Mouse (Mus musculus): ENCODE results near the gene Tnrc18. TPM values are rescaled to one million over a fixed set of nuclear protein-coding genes. Genes with fewer than 3 reads are reported as not detected.

The Tnrc18 gene
- total and polyA plus RNA-seq, 3 experiments, result 0.71 to 7.7 (median 5.2) TPM

- peaks cover 2% of the 10 kb centered on the region for H3K9me3 ChIP-seq (replicated peaks; ENCODE audit: low read length)
- H3K79me2 ChIP-seq (replicated peaks; ENCODE audit: control insufficient read depth, extremely low read depth, insufficient read depth, poor library complexity, severe bottlenecking), result no peaks in the 10 kb centered on the region
- in situ Hi-C loops (cut with MboI; ENCODE audit: low pct_ligation_motif_present, low pct_unique_long_range_greater_than_20kb, low sequenced_read_pairs), result no loop called here
- DNase-seq (ENCODE audit: extremely low read depth), result no peak
- no peak overlapping the region for H3K27ac ChIP-seq (ENCODE audit: insufficient read depth, low read depth)
- H3K27me3 ChIP-seq (replicated peaks), result peaks cover 64% of the 10 kb centered on the region
- TF ChIP-seq IRF4 (IDR thresholded peaks at IDR 0.05; ENCODE audit: low read depth, low read length) (no peak), RAD21 (IDR thresholded peaks at IDR 0.05; ENCODE audit: low read depth, low read length) (no peak), SIN3A (IDR thresholded peaks at IDR 0.05; ENCODE audit: low read length) (no peak), HCFC1 (IDR thresholded peaks at IDR 0.05; ENCODE audit: low read depth, low read length) (no peak)
- no peak overlapping the region for H3K9ac ChIP-seq (ENCODE audit: insufficient read depth, low read depth)
- H3K4me2 ChIP-seq (ENCODE audit: insufficient read depth, low read depth, poor library complexity, severe bottlenecking), result no peak overlapping the region
- dilution Hi-C loops (cut with MboI; ENCODE audit: extremely low pct_ligation_motif_present, extremely low pct_unique_long_range_greater_than_20kb, low sequenced_read_pairs), result no loop called here
- H3K4me3 ChIP-seq (replicated peaks in 1 of 3; ENCODE audit: low read depth in 2 of 3, low read length in 2 of 3, poor library complexity in 1 of 3), result peak overlapping the region in 2 of 3 experiments; percentile 43 to 53
- H3K4me1 ChIP-seq (ENCODE audit: control insufficient read depth in 1 of 2, insufficient read depth in 2 of 2), result no peaks in the 10 kb centered on the region; a peak in 1 of 4 replicates
- no peaks in the 10 kb centered on the region for H3K36me3 ChIP-seq (replicated peaks in 1 of 2; ENCODE audit: control insufficient read depth in 1 of 2, insufficient read depth in 1 of 2, low read length in 1 of 2)
Observed at GRCm38 (mm10) chr5:142821974-142822285, 4.5 kb upstream of the Tnrc18 start.

- dilution Hi-C loops (cut with MboI; ENCODE audit: extremely low pct_ligation_motif_present, extremely low pct_unique_long_range_greater_than_20kb, low sequenced_read_pairs), result no loop called here
- peaks cover 69% of the 10 kb centered on the region for H3K27me3 ChIP-seq (replicated peaks)
Observed at GRCm38 (mm10) chr5:142821266-142821973, 4.0 kb upstream of the Tnrc18 start.

GRCm38 (mm10) chr5:142820276-142821265 lies 3.1 kb upstream of the Tnrc18 start:
- Histone ChIP-seq H3K4me3 (replicated peaks in 1 of 3; ENCODE audit: low read depth in 2 of 3, low read length in 2 of 3, poor library complexity in 1 of 3) (peak overlapping the region in 2 of 3 experiments; percentile 43 to 45), H3K4me1 (ENCODE audit: control insufficient read depth in 1 of 2, insufficient read depth in 2 of 2) (no peaks in the 10 kb centered on the region; a peak in 1 of 4 replicates), H3K27me3 (replicated peaks) (peaks cover 75% of the 10 kb centered on the region), H3K4me2 (ENCODE audit: insufficient read depth, low read depth, poor library complexity, severe bottlenecking) (no peak overlapping the region), H3K9me3 (replicated peaks; ENCODE audit: low read length) (peaks cover 2% of the 10 kb centered on the region), H3K27ac (ENCODE audit: insufficient read depth, low read depth) (peak overlapping the region; percentile 29; the same call in 1 of the 2 replicates), H3K79me2 (replicated peaks; ENCODE audit: control insufficient read depth, extremely low read depth, insufficient read depth, poor library complexity, severe bottlenecking) (no peaks in the 10 kb centered on the region), H3K36me3 (replicated peaks in 1 of 2; ENCODE audit: control insufficient read depth in 1 of 2, insufficient read depth in 1 of 2, low read length in 1 of 2) (no peaks in the 10 kb centered on the region), H3K9ac (ENCODE audit: insufficient read depth, low read depth) (no peak overlapping the region)
- no peak for TF ChIP-seq ZKSCAN1 (IDR thresholded peaks at IDR 0.05; ENCODE audit: borderline replicate concordance, low read depth, low read length)
- no peak for TF ChIP-seq PAX5 (IDR thresholded peaks at IDR 0.05; ENCODE audit: low read length)
- TF ChIP-seq MXI1 (IDR thresholded peaks at IDR 0.05; ENCODE audit: low read depth, low read length), result no peak
- dilution Hi-C loops (cut with MboI; ENCODE audit: extremely low pct_ligation_motif_present, extremely low pct_unique_long_range_greater_than_20kb, low sequenced_read_pairs) (no loop called here), in situ Hi-C loops (cut with MboI; ENCODE audit: low pct_ligation_motif_present, low pct_unique_long_range_greater_than_20kb, low sequenced_read_pairs) (no loop called here)
- peak; percentile 6 for DNase-seq (ENCODE audit: extremely low read depth)

More at GRCm38 (mm10) chr5:142821266-142821973, 4.0 kb upstream of the Tnrc18 start:
- H3K4me2 ChIP-seq (ENCODE audit: insufficient read depth, low read depth, poor library complexity, severe bottlenecking), result no peak overlapping the region
- no peak overlapping the region for H3K9ac ChIP-seq (ENCODE audit: insufficient read depth, low read depth)
- peak overlapping the region in 2 of 3 experiments; percentile 43 to 53 for H3K4me3 ChIP-seq (replicated peaks in 1 of 3; ENCODE audit: low read depth in 2 of 3, low read length in 2 of 3, poor library complexity in 1 of 3)
- no peaks in the 10 kb centered on the region for H3K36me3 ChIP-seq (replicated peaks in 1 of 2; ENCODE audit: control insufficient read depth in 1 of 2, insufficient read depth in 1 of 2, low read length in 1 of 2)
- in situ Hi-C loops (cut with MboI; ENCODE audit: low pct_ligation_motif_present, low pct_unique_long_range_greater_than_20kb, low sequenced_read_pairs), result no loop called here
- no peaks in the 10 kb centered on the region for H3K79me2 ChIP-seq (replicated peaks; ENCODE audit: control insufficient read depth, extremely low read depth, insufficient read depth, poor library complexity, severe bottlenecking)
- TF ChIP-seq USF2 (conservative IDR thresholded peaks at IDR 0.05; ENCODE audit: low read depth, low read length) (no peak), POLR2A (IDR thresholded peaks at IDR 0.05; ENCODE audit: low read depth, low read length) (peak; percentile 10; the same call in 1 of the 2 replicates)
- DNase-seq (ENCODE audit: extremely low read depth), result peak; percentile 37
- H3K4me1 ChIP-seq (ENCODE audit: control insufficient read depth in 1 of 2, insufficient read depth in 2 of 2), result no peaks in the 10 kb centered on the region; a peak in 1 of 4 replicates
- H3K9me3 ChIP-seq (replicated peaks; ENCODE audit: low read length), result peaks cover 2% of the 10 kb centered on the region
- no peak overlapping the region for H3K27ac ChIP-seq (ENCODE audit: insufficient read depth, low read depth)

Data from CH12.LX (cell line).